Mouse (Mus musculus): ENCODE results near the gene Kpnb1. TPM values are rescaled to one million over a fixed set of nuclear protein-coding genes. Genes with fewer than 3 reads are reported as not detected.
A peak's percentile ranks its signal among the peaks of the same experiment; 100 is the strongest.

The Kpnb1 gene
- polyA plus RNA-seq, 1 experiment from 2014 or later = 82.8 TPM

DNA sequence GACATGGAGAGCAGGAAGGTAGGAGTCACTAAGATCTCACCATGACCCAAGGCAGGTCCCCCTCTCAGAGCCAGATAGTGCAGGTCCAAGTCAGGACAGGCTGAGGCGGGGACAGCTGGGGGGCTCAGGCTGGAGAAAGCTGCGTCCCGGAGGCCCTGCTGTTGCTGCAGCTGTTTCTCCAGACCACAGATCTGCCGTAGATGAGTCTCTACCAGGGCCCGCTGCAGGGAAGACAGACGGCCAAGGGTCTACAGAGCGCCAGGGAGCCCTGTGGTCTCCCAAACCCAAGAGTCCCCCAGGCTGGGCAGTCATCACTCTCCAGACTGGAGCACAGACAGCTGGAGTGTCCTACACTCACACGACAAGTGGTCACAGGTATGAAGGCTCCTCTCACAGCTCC lies 40.3 kb downstream of the Kpnb1 start:
- 80% methylated on average over 8 of the region's 8 CpGs for WGBS
- peaks cover 84% of the 10 kb centered on the region for H3K4me1 ChIP-seq
- H3K4me3 ChIP-seq = no peak overlapping the region
- H3K36me3 ChIP-seq = peaks cover 40% of the 10 kb centered on the region
- H3K9me3 ChIP-seq (replicated peaks) = no peaks in the 10 kb centered on the region
- H3K27me3 ChIP-seq (ENCODE audit: low read depth, poor library complexity, severe bottlenecking) = peaks cover 9% of the 10 kb centered on the region; the same call in 1 of the 2 replicates
- DNase-seq (ENCODE audit: low spot score) = no peak
- H3K27ac ChIP-seq = no peak overlapping the region

DNA sequence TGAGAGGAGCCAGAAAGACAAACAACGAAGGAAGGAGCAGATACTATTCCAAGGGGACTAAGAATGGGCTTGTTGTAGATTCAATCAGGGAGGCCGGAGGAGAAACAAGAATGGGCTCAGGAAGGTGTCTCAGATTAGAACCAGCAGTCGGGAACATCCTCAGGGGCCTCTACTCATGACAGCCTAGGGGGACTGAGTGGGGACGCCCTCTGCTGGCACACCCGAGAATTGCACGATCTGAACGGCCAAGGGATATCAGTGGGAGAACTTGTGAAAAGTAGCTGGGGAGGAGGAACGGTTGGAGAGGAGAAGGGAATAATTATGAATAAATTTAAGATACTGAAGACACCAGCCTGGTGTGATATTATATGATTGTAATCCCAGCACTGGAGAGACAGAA lies 41.0 kb downstream of the Kpnb1 start:
- Histone ChIP-seq H3K4me3 (0 out of 2 replicates have a peak overlapping the region, but pooled peaks have one; percentile 15), H3K36me3 (peaks cover 45% of the 10 kb centered on the region), H3K9me3 (replicated peaks) (no peaks in the 10 kb centered on the region), H3K27me3 (ENCODE audit: low read depth, poor library complexity, severe bottlenecking) (peaks cover 10% of the 10 kb centered on the region), H3K27ac (no peak overlapping the region), H3K4me1 (peaks cover 82% of the 10 kb centered on the region)
- DNase-seq (ENCODE audit: low spot score) = peak; percentile 88
- 10% methylated on average over 8 of the region's 8 CpGs for WGBS

DNA sequence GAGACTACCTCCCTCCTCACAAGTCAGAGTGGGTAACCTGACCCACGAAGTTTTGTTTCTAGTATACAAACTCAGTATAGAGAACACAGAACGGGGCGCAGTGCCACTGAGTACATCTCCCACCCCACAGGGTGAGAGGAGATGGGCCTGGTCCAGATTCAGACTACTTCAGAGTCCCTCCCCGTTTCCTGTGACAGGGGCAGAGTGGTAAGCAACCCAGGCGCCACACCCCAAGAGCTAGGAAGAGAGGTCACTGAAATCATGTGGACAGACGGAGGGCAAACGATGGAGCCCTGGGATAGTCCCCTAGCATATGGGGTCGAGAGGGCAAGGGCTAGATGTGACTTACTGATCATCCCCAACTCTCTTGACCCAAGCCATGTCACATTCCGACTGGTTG lies 41.7 kb downstream of the Kpnb1 start:
- H3K4me1 ChIP-seq = peaks cover 76% of the 10 kb centered on the region
- H3K27me3 ChIP-seq (ENCODE audit: low read depth, poor library complexity, severe bottlenecking) = peaks cover 17% of the 10 kb centered on the region
- WGBS = 51% methylated on average over 9 of the region's 9 CpGs

DNA sequence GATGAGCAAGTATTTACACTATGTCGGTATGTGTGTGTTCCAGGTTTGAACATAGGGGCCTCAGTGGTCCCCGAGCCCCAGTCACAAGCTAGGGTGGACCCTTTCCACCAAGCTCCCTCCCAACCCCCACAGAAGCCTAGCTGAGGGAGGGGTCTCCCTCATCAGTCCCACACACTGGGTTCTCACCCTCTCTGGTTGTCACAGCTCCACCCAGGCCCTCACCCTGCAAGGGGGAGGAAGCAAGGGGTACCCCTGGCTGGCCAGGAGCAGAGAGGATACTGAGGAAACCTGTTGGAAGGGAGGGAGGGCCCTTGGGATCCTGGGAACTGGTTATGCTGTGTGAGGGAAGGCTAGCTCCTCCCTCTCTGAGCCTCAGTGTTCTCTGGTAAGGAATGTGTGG lies 42.4 kb downstream of the Kpnb1 start:
- H3K27me3 ChIP-seq (ENCODE audit: low read depth, poor library complexity, severe bottlenecking) = peaks cover 24% of the 10 kb centered on the region
- no peak overlapping the region; the same call in 1 of the 2 replicates for H3K27ac ChIP-seq
- no peak for DNase-seq (ENCODE audit: low spot score)
- H3K4me1 ChIP-seq = peaks cover 72% of the 10 kb centered on the region
- WGBS = 49% methylated on average over 2 of the region's 2 CpGs
- H3K36me3 ChIP-seq = peaks cover 48% of the 10 kb centered on the region
- no peaks in the 10 kb centered on the region for H3K9me3 ChIP-seq (replicated peaks)
- H3K4me3 ChIP-seq = no peak overlapping the region

More for the DNA sequence above, 41.7 kb downstream of the Kpnb1 start:
- no peak overlapping the region for H3K4me3 ChIP-seq
- H3K27ac ChIP-seq = no peak overlapping the region
- H3K36me3 ChIP-seq = peaks cover 45% of the 10 kb centered on the region
- DNase-seq (ENCODE audit: low spot score) = no peak
- H3K9me3 ChIP-seq (replicated peaks) = no peaks in the 10 kb centered on the region

DNA sequence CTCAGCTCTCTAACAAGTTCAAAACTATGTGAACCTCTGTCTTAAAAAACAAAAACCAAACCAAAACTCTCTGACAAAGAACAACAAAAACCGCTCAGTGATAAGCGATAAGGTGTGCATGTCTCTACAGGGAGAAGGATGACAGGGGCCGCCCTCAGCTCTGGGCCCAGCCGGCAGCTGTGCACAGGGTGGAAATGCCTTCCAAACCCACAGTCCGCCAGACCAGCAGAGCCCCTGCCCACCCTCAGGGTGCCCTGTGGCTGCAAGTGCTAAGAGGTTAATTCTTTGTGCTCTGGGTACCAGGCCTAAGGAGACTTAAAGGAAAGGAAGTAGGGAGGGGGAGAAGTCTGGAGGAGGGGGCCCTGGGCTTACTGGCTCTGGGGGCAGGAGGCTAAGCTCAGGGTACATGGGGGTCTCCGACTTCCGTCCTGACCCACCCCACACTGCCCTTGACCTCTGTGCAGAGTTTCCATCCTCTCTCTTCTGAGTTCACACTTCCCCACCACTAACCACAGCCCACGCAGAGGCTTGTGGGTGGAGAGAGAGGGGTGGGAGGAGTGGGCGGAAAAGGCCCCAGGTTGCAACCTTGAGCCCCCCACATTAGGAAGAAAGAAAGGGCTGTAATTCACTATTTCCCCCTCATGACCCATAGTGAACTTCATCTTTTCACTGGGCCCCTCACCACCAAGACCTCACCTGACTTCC lies 44.3 kb downstream of the Kpnb1 start:
- H3K27me3 ChIP-seq (ENCODE audit: low read depth, poor library complexity, severe bottlenecking) = peaks cover 43% of the 10 kb centered on the region
- H3K4me3 ChIP-seq = no peak overlapping the region
- H3K9me3 ChIP-seq (replicated peaks) = no peaks in the 10 kb centered on the region
- WGBS = 71% methylated on average over 9 of the region's 9 CpGs
- no peak for DNase-seq (ENCODE audit: low spot score)
- peaks cover 63% of the 10 kb centered on the region for H3K36me3 ChIP-seq
- peaks cover 65% of the 10 kb centered on the region for H3K4me1 ChIP-seq
- H3K27ac ChIP-seq = no peak overlapping the region

DNA sequence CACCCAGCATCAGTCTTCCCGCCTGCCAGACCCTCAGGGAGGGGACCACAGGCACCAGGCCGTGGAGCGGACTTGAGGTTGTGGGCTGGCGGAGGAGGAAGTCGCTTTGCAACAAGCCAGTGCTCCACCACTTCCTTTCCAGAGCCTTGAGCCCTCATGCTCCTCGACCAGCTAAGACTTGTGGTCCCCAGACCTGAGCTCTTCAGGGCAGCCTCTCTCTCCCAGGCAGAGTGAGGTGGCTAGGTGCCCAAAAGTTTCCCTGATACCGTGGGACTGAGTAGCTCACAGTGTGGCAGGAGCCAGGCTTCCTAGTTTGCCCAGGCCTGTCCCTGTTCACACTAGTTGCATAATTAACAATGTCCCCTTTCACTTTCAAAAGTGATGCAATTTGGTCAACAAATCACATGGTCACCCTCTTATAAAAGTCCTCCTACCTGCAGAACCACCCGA lies 45.5 kb downstream of the Kpnb1 start:
- Histone ChIP-seq H3K4me1 (peaks cover 61% of the 10 kb centered on the region), H3K9me3 (replicated peaks) (no peaks in the 10 kb centered on the region), H3K4me3 (no peak overlapping the region), H3K36me3 (peaks cover 64% of the 10 kb centered on the region), H3K27ac (no peak overlapping the region), H3K27me3 (ENCODE audit: low read depth, poor library complexity, severe bottlenecking) (peaks cover 51% of the 10 kb centered on the region)
- DNase-seq (ENCODE audit: low spot score) = no peak
- 74% methylated on average over 8 of the region's 8 CpGs for WGBS

DNA sequence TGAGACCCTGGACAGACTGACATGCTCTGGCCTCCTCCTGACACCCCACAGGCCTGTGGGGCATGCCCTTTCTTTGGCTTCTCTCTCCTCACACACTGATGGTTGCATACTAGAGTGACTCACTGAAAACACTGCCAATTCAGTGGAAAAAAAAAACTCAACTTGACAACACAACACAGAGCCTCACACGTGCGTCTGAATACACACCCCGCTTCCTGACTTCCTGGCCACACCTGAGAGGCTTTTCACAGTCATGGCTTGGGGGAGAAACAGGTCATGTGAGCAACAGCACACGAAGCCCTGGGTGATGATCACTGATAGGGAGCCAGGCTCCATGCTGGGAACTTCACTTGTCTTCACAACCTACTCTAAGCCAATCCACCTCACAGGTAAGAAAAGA lies 46.9 kb downstream of the Kpnb1 start:
- Histone ChIP-seq H3K4me1 (peaks cover 50% of the 10 kb centered on the region), H3K9me3 (replicated peaks) (no peaks in the 10 kb centered on the region), H3K27ac (no peak overlapping the region), H3K36me3 (peaks cover 70% of the 10 kb centered on the region), H3K4me3 (no peak overlapping the region), H3K27me3 (ENCODE audit: low read depth, poor library complexity, severe bottlenecking) (peaks cover 59% of the 10 kb centered on the region)
- no peak for DNase-seq (ENCODE audit: low spot score)
- 76% methylated on average over 4 of the region's 4 CpGs for WGBS

- DNase-seq (ENCODE audit: low spot score) = no peak
- Histone ChIP-seq H3K9me3 (replicated peaks) (no peaks in the 10 kb centered on the region), H3K27ac (peak overlapping the region; percentile 78), H3K27me3 (ENCODE audit: low read depth, poor library complexity, severe bottlenecking) (peaks cover 70% of the 10 kb centered on the region), H3K4me1 (peaks cover 44% of the 10 kb centered on the region), H3K36me3 (peaks cover 61% of the 10 kb centered on the region), H3K4me3 (peak overlapping the region; percentile 52)
- WGBS = 7% methylated on average over 15 of the region's 15 CpGs
Measured at GRCm38 (mm10) chr11:97139256-97139655, 48.4 kb downstream of the Kpnb1 start.

GRCm38 (mm10) chr11:97138554-97139226 lies 49.0 kb downstream of the Kpnb1 start:
- Histone ChIP-seq H3K4me1 (peaks cover 44% of the 10 kb centered on the region), H3K36me3 (peaks cover 56% of the 10 kb centered on the region), H3K4me3 (peak overlapping the region; percentile 52), H3K27ac (peak overlapping the region; percentile 78), H3K27me3 (ENCODE audit: low read depth, poor library complexity, severe bottlenecking) (peaks cover 76% of the 10 kb centered on the region), H3K9me3 (replicated peaks) (no peaks in the 10 kb centered on the region)
- peak; percentile 56 for DNase-seq (ENCODE audit: low spot score)
- WGBS = 7% methylated on average over 69 of the region's 69 CpGs

DNA sequence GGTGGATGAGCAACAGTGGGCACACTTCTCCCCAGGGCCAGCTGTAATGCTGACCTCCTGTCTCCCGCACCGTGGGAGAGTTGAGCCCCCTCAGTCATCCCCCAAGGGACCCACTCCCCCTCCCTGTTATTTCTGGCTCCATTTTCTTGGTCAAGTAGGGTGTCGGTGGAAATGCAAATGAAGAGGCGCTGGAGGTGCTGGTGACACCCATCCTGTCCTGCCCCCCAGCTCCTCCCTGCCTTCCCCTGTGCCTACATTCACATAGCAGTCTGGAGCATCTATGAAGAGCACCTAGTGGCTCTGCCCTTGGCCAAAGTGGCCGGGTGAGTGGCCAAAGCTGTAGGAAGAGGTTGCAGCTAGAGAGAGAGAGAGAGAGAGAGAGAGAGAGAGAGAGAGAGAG lies 54.4 kb downstream of the Kpnb1 start:
- Histone ChIP-seq H3K27me3 (ENCODE audit: low read depth, poor library complexity, severe bottlenecking) (peaks cover 81% of the 10 kb centered on the region), H3K4me1 (peaks cover 23% of the 10 kb centered on the region), H3K9me3 (replicated peaks) (no peaks in the 10 kb centered on the region), H3K36me3 (peaks cover 25% of the 10 kb centered on the region), H3K4me3 (no peak overlapping the region), H3K27ac (no peak overlapping the region)
- 48% methylated on average over 5 of the region's 5 CpGs for WGBS
- DNase-seq (ENCODE audit: low spot score) = no peak

DNA sequence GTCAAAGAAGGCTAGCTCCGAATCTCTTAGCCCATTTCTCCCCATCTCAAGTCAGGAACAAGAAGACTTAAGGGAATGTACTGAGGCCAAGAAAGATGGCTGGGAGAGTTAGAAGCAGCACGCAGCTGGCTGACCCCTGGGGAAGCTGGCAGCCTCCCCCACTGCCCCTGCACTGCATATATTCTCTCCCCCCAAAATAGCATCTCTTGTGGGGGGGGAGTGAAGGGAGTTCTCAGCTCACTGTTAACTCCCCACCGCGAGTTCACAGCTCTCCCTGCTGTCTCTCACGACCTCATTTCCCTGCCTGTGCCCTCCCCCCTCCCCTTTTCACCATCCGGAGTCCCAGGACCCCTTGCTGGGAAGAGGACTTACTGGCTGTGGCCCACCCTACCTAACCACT lies 55.5 kb downstream of the Kpnb1 start:
- DNase-seq (ENCODE audit: low spot score) = no peak
- 17% methylated on average over 6 of the region's 6 CpGs for WGBS
- H3K27ac ChIP-seq = 0 out of 2 replicates have a peak overlapping the region, but pooled peaks have one; percentile 4

DNA sequence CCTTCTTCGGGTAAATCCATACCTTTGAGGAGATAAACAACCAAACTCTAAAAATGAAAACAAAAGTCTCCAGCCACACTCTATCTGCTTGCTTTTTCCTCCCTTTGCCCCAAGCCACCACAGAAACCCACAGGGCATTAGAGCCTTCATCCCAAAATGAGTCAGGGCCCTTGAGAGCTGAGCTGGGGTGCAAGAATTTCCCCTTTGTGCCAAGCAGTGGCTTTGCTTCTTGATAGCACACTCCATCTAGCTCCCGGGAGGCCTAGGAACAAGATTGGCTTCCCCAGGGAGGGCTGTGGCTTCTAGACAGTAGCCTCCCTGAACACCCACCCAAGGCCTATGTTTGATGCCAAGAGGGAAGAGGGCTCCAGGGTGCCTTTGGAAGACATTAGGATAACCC lies 56.0 kb downstream of the Kpnb1 start:
- H3K4me3 ChIP-seq = no peak overlapping the region
- H3K36me3 ChIP-seq = 0 out of 2 replicates have a peak, but pooled peaks cover 9% of the 10 kb centered on the region
- no peaks in the 10 kb centered on the region for H3K9me3 ChIP-seq (replicated peaks)
- DNase-seq (ENCODE audit: low spot score) = no peak
- H3K4me1 ChIP-seq = peaks cover 33% of the 10 kb centered on the region
- H3K27me3 ChIP-seq (ENCODE audit: low read depth, poor library complexity, severe bottlenecking) = peaks cover 75% of the 10 kb centered on the region
- 82% methylated on average over 2 of the region's 2 CpGs for WGBS
- H3K27ac ChIP-seq = no peak overlapping the region

More for the DNA sequence above, 55.5 kb downstream of the Kpnb1 start:
- Histone ChIP-seq H3K4me3 (no peak overlapping the region), H3K27me3 (ENCODE audit: low read depth, poor library complexity, severe bottlenecking) (peaks cover 80% of the 10 kb centered on the region), H3K9me3 (replicated peaks) (no peaks in the 10 kb centered on the region), H3K4me1 (peaks cover 28% of the 10 kb centered on the region), H3K36me3 (peaks cover 14% of the 10 kb centered on the region)

DNA sequence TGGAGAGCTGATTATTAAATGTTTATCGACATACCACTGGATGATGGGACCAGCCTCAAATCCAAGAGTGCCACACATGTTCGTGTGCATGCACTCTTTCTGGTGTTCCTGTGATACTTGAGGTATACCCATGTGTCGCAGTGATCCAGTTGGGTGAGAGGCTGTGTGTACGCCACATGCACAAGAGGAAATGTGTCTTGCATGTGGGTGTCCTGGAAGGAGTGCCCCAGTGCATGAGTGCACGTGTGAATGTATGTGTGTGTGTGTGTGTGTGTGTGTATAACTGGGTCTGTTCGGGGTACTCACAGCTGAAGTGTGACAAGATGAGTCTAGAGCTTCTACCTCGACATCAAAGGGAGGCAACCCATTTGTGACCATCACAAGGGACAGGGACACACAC lies 57.4 kb downstream of the Kpnb1 start:
- no peak for DNase-seq (ENCODE audit: low spot score)
- Histone ChIP-seq H3K4me3 (no peak overlapping the region), H3K27me3 (ENCODE audit: low read depth, poor library complexity, severe bottlenecking) (peaks cover 74% of the 10 kb centered on the region), H3K27ac (no peak overlapping the region), H3K9me3 (replicated peaks) (no peaks in the 10 kb centered on the region), H3K36me3 (no peaks in the 10 kb centered on the region), H3K4me1 (peaks cover 45% of the 10 kb centered on the region)
- 81% methylated on average over 6 of the region's 7 CpGs for WGBS
